Mouse (Mus musculus) thymus, adult 2 months (tissue): ENCODE measurements at regions not wholly inside any gene's neighbourhood (a gene's known extent, or its start where the extent isn't known, plus 50 kb on each side); places are given as distances from the start of the nearest gene placed in this dataset.

Experiments
- CTCF ChIP-seq: fragments of 200-500 bp; IDR thresholded peaks from 2 replicates; pipeline ENCODE4 v1.5.1; 2012; ENCODE audit warnings: mild to moderate bottlenecking, control low read depth, low read length, moderate library complexity, borderline replicate concordance; ENCODE audit not compliant: control insufficient read depth, poor library complexity, insufficient read depth; ENCODE audit errors: extremely low read depth
- POLR2A ChIP-seq: fragments of 200-500 bp; IDR thresholded peaks from 2 replicates; pipeline ENCODE4 v1.6.1; 2012; ENCODE audit warnings: mild to moderate bottlenecking, low read length, control low read depth, moderate library complexity; ENCODE audit not compliant: control insufficient read depth, poor library complexity, insufficient read depth; ENCODE audit errors: extremely low read depth

- TF ChIP-seq CTCF = no peak
- TF ChIP-seq POLR2A = no peak
These were observed 413.5 kb downstream of the Prdm2 start for GRCm38 (mm10) chr4:142799291-142799690.
